Mouse (Mus musculus) limb, embryonic 14.5 days (tissue): Measurements from ENCODE around the gene Sco1. TPM values are rescaled to one million over a fixed set of nuclear protein-coding genes. Genes with fewer than 3 reads are reported as not detected.

ENCODE experiments used
- ATAC-seq: fragments of 200-750 bp; cut with Nextera tagmentation; 2 replicates; pipeline ENCODE4 v1.8.0; 2017; ENCODE audit warnings: low read depth, moderate number of reproducible peaks, moderate TSS enrichment; ENCODE audit not compliant: low FRiP score
- DNase-seq: peaks from one replicate; pipeline ENCODE4 v3.0.0-alpha.2; 2015; ENCODE audit warnings: low spot score
- H3K27ac ChIP-seq: fragments of 300-500 bp; sonication (generic); replicated peaks from 2 replicates; pipeline ENCODE4 v1.5.1; 2014; ENCODE audit warnings: low read depth, mild to moderate bottlenecking, low read length, moderate library complexity, mixed read lengths
- H3K27me3 ChIP-seq: fragments of 300-500 bp; sonication (generic); 2 replicates; pipeline ENCODE4 v1.6.1; 2014; ENCODE audit warnings: low read length, mixed read lengths; ENCODE audit not compliant: control insufficient read depth, insufficient read depth
- H3K36me3 ChIP-seq: fragments of 300-500 bp; sonication (generic); 2 replicates; pipeline ENCODE4 v1.6.1; 2014; ENCODE audit warnings: mild to moderate bottlenecking, low read length, moderate library complexity, mixed read lengths; ENCODE audit not compliant: control insufficient read depth, insufficient read depth
- H3K4me1 ChIP-seq: fragments of 300-500 bp; sonication (generic); 2 replicates; pipeline ENCODE4 v1.6.1; 2014; ENCODE audit warnings: antibody characterized with exemption, low read length, mixed read lengths; ENCODE audit not compliant: control insufficient read depth, insufficient read depth
- H3K4me2 ChIP-seq: fragments of 300-500 bp; sonication (generic); replicated peaks from 2 replicates; pipeline ENCODE4 v1.6.1; 2014; ENCODE audit warnings: low read depth, mild to moderate bottlenecking, low read length, moderate library complexity; ENCODE audit not compliant: severe bottlenecking
- H3K4me3 ChIP-seq: fragments of 300-500 bp; sonication (generic); replicated peaks from 2 replicates; pipeline ENCODE4 v1.5.1; 2014; ENCODE audit warnings: low read length
- H3K9ac ChIP-seq: fragments of 300-500 bp; sonication (generic); 2 replicates; pipeline ENCODE4 v1.6.1; 2014; ENCODE audit warnings: mild to moderate bottlenecking, low read depth, low read length, moderate library complexity; ENCODE audit not compliant: severe bottlenecking
- H3K9me3 ChIP-seq: fragments of 300-500 bp; sonication (generic); 2 replicates; pipeline ENCODE4 v1.6.1; 2016; ENCODE audit warnings: low read length; ENCODE audit not compliant: control insufficient read depth
- POLR2A ChIP-seq: fragments of 200-500 bp; IDR thresholded peaks from 2 replicates; pipeline ENCODE4 v1.8.0; 2012; ENCODE audit warnings: inconsistent platforms, mild to moderate bottlenecking, moderate library complexity, borderline replicate concordance; ENCODE audit not compliant: insufficient read depth, insufficient read length; ENCODE audit errors: extremely low read depth
- WGBS: fragments of 180-500 bp; shearing (Covaris S2); extraction: QIAGEN DNeasy Blood & Tissue Kit; methylation state at CpG from one replicate; pipeline ENCODE4 v1.1.7; 2014; 5-methylcytosine and 5-hydroxymethylcytosine counted together
- polyA plus RNA-seq, 2 experiments: library from polyadenylated mRNA; depleted of rRNA in 1 of 2; stranded (reverse) in 1 of 2; unstranded in 1 of 2; fragments of >200 nt; fragmentation: Nextera tagmentation in 1 of 2; extraction: Ambion mirVana in 1 of 2; gene quantifications; 2 replicates each; pipeline versions ENCODE4 v1.2.1 to v1.2.3; 2012 to 2014

Sco1 gene
- polyA plus RNA-seq, 2 experiments: 8.8 to 15.8 TPM

GRCm38 (mm10) chr11:67101713-67102112 is 49.2 kb downstream of the Sco1 start:
- no peak overlapping the region for H3K27ac ChIP-seq
- ATAC-seq (no peak), DNase-seq (no peak)
- no peaks in the 10 kb centered on the region for H3K27me3 ChIP-seq
- H3K4me1 ChIP-seq: no peaks in the 10 kb centered on the region
- no peaks in the 10 kb centered on the region for H3K9me3 ChIP-seq
- H3K9ac ChIP-seq: no peak overlapping the region
- WGBS: 30% methylated on average over 5 of the region's 8 CpGs
- no peak overlapping the region for H3K4me2 ChIP-seq
- H3K36me3 ChIP-seq: no peaks in the 10 kb centered on the region
- TF ChIP-seq POLR2A: no peak
- no peak overlapping the region for H3K4me3 ChIP-seq

GRCm38 (mm10) chr11:67103256-67103655 is 50.8 kb downstream of the Sco1 start:
- Histone ChIP-seq H3K4me3 (no peak overlapping the region), H3K9me3 (no peaks in the 10 kb centered on the region), H3K4me1 (no peaks in the 10 kb centered on the region), H3K27ac (no peak overlapping the region), H3K36me3 (no peaks in the 10 kb centered on the region), H3K27me3 (no peaks in the 10 kb centered on the region), H3K9ac (no peak overlapping the region), H3K4me2 (no peak overlapping the region)
- 79% methylated on average over 9 of the region's 9 CpGs for WGBS
- no peak for ATAC-seq
- no peak for DNase-seq
- no peak for TF ChIP-seq POLR2A

- Histone ChIP-seq H3K9me3 (no peaks in the 10 kb centered on the region), H3K4me2 (no peak overlapping the region), H3K36me3 (no peaks in the 10 kb centered on the region), H3K27me3 (no peaks in the 10 kb centered on the region), H3K9ac (no peak overlapping the region), H3K27ac (no peak overlapping the region), H3K4me1 (no peaks in the 10 kb centered on the region), H3K4me3 (no peak overlapping the region)
- no peak for TF ChIP-seq POLR2A
- 73% methylated on average over 1 of the region's 1 CpGs for WGBS
- ATAC-seq: no peak
- no peak for DNase-seq
Observed at GRCm38 (mm10) chr11:67104242-67104641, 51.8 kb downstream of the Sco1 start.

- WGBS: 69% methylated on average over 11 of the region's 11 CpGs
- no peak for TF ChIP-seq POLR2A
- Histone ChIP-seq H3K27ac (0 out of 2 replicates have a peak overlapping the region, but pooled peaks have one; percentile 19), H3K9me3 (no peaks in the 10 kb centered on the region), H3K4me2 (no peak overlapping the region), H3K4me1 (no peaks in the 10 kb centered on the region), H3K36me3 (no peaks in the 10 kb centered on the region), H3K27me3 (no peaks in the 10 kb centered on the region), H3K9ac (no peak overlapping the region), H3K4me3 (no peak overlapping the region)
- no peak for ATAC-seq
- DNase-seq: no peak
Observed at GRCm38 (mm10) chr11:67104714-67105113, 52.2 kb downstream of the Sco1 start.

GRCm38 (mm10) chr11:67105689-67106088 is 53.2 kb downstream of the Sco1 start:
- no peaks in the 10 kb centered on the region for H3K9me3 ChIP-seq
- no peak overlapping the region for H3K4me2 ChIP-seq
- no peaks in the 10 kb centered on the region for H3K27me3 ChIP-seq
- no peak for TF ChIP-seq POLR2A
- no peak overlapping the region for H3K4me3 ChIP-seq
- ATAC-seq: peak; percentile 77
- no peak overlapping the region for H3K9ac ChIP-seq
- DNase-seq: peak; percentile 65
- H3K36me3 ChIP-seq: no peaks in the 10 kb centered on the region
- 35% methylated on average over 4 of the region's 4 CpGs for WGBS
- H3K4me1 ChIP-seq: no peaks in the 10 kb centered on the region
- H3K27ac ChIP-seq: no peak overlapping the region

- no peak for ATAC-seq
- Histone ChIP-seq H3K27ac (no peak overlapping the region), H3K4me1 (no peaks in the 10 kb centered on the region), H3K4me3 (no peak overlapping the region), H3K9ac (no peak overlapping the region), H3K9me3 (no peaks in the 10 kb centered on the region), H3K27me3 (no peaks in the 10 kb centered on the region), H3K4me2 (no peak overlapping the region), H3K36me3 (no peaks in the 10 kb centered on the region)
- DNase-seq: no peak
- no peak for TF ChIP-seq POLR2A
- WGBS: 75% methylated on average over 10 of the region's 10 CpGs
Observed at GRCm38 (mm10) chr11:67106973-67107372, 54.5 kb downstream of the Sco1 start.
